ENCODE assay signal across 16 mouse cellular contexts in the genomic region with DNA sequence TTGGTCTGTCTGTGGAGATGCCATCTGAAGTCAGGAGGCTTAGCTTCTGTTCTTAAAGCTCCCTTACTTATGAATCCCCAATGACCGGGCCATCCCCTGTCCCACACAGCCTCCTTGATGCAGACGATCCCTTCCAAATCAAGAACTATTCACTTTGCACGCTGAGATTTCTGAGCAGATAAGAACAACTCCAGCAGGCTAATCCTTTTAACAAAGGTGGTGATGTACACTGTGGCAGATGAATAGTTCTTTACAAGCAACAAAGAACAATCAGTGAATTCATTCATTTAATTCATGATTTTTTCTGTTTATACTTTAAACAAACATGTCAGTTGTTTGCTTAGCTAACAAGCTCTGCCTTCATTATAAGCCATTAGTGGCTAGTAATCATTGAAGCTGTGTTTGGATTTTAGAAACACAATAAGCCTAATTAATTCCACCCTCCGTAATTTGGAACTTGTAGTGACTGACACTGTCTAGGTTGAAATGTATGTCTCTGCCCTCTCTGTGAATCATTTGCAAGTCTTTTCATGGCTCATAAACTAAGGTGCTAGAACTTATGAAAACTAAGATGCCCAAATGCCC.
"Had no signal": no experiment of that assay in that cellular context is flagged by ENCODE, and none has a peak within 500 bp of the region (broad histone marks: within the 10 kb centered on the region; RNA-seq: fewer than 3 reads in every experiment).

No protein-coding gene starts in this region.

- H3K4me2 ChIP-seq: liver, embryonic 11.5 days; liver, embryonic 15.5 days; lung, embryonic 14.5 days; neural tube, embryonic 15.5 days had no signal

- H3K27ac ChIP-seq: kidney, postnatal 0 days; liver, embryonic 15.5 days; midbrain, embryonic 10.5 days; neural tube, embryonic 15.5 days had no signal

- DNase-seq: kidney, adult 8-10 months; kidney, postnatal 36 days; lung, embryonic 14.5 days; lung, postnatal 10 days; lung, postnatal 4 days; midbrain, embryonic 14.5 days; right cerebral cortex, postnatal 4 days; spleen, adult 18-20 months; thymus, adult 18-20 months; thymus, postnatal 14 days had no signal

- H3K4me3 ChIP-seq: liver, embryonic 15.5 days; midbrain, embryonic 10.5 days; myocyte; neural tube, embryonic 15.5 days had no signal

- H3K36me3 ChIP-seq: liver, embryonic 15.5 days; midbrain, embryonic 10.5 days; neural tube, embryonic 15.5 days had no signal

- H3K4me1 ChIP-seq: neural tube, embryonic 15.5 days had no signal

- H3K9me3 ChIP-seq: liver, embryonic 15.5 days; midbrain, embryonic 10.5 days; neural tube, embryonic 15.5 days had no signal

- H3K9ac ChIP-seq: liver, embryonic 15.5 days; lung, embryonic 14.5 days; neural tube, embryonic 15.5 days had no signal

- H3K27me3 ChIP-seq: liver, embryonic 15.5 days; neural tube, embryonic 15.5 days had no signal
